Mouse (Mus musculus) 3T3-L1 (cell line): Measurements from ENCODE around the gene Tead2.
A peak's percentile ranks its signal among the peaks of the same experiment; 100 is the strongest.

Source experiments
- DNase-seq: peaks from one replicate; pipeline ENCODE4 v3.0.0-alpha.2; 2015; ENCODE audit warnings: low read depth, low spot score

The Tead2 gene

DNA sequence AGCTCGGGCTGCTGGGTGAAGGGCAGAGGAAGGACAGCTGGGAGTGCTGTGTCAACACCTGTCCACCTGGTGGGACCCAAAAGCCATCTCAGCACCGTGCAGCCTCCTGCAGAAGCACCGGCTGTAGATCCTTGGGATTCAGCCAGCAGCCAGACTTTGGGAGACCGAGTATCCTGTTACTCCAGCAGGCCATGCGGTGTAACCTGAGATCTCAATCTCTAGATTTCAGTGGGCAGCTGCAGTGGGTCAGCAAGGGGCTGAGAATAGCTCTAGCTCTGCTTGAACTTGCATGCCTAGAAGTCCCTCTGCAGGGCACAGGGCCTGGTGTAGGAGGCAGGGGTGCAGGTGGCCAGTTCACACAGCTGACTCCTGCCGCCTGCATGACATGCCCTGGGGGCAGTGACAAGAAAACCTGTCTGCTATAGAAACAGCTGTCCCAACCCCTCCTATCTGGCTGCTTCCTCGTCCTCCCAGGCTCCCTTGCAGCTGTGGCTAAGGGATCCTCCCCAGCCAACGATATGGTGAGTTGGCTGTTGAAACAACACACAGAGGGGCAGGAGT lies 23.7 kb upstream of the Tead2 start:
- peak; percentile 61 for DNase-seq

DNA sequence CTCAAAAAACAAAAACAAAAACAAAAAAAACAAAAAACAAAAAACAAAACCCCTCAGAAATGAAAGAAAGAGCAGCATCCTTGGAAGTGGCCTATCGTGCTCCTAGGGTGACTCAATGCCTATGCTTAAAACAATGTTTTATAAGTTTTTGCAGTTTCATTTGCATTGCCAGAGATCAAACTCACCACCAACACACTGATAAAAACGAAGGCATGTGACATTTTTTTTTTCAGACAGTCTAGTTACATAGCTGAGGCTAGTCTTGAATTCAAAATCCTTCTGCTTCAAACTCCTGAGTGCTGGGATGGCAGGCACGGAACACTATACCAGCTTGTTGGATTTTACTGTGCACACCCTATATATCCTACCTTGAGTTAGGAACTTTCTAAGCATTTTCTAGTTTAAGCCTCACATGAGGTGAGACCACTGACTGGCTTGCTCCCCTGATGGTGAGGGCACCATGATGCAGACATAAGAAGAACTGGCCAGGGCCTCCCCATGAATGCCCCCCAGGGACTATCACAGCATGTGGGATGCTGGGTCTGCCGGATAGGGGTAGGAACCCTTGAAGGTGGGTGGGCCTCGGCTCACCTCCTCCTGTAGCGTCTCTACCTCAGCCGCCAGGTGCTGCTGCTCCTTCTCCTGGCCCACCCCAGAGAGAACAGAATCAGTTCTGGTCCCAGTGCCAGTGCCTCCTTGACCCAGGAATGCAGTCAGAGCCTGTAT lies 22.8 kb upstream of the Tead2 start:
- no peak for DNase-seq

DNA sequence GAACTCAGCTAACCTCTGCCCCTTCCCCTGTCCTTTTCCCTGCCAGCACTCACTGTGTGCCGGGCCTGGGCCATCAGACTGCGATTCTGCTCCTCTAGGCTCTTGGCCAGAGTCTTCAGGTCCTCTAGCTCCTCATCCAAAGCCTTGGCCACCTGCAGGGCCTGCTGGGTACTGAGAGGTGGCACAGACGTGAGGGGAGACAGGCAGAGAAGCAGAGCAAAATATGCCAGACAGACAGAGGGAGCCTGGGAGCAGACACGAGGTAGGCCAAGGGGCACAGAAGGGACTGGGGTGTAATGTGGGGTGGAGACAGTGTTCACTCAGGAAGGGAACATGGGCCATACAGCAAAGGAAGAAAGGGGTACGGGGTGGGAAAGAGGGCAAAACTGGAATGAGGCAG lies 22.1 kb upstream of the Tead2 start:
- peak; percentile 12 for DNase-seq

DNA sequence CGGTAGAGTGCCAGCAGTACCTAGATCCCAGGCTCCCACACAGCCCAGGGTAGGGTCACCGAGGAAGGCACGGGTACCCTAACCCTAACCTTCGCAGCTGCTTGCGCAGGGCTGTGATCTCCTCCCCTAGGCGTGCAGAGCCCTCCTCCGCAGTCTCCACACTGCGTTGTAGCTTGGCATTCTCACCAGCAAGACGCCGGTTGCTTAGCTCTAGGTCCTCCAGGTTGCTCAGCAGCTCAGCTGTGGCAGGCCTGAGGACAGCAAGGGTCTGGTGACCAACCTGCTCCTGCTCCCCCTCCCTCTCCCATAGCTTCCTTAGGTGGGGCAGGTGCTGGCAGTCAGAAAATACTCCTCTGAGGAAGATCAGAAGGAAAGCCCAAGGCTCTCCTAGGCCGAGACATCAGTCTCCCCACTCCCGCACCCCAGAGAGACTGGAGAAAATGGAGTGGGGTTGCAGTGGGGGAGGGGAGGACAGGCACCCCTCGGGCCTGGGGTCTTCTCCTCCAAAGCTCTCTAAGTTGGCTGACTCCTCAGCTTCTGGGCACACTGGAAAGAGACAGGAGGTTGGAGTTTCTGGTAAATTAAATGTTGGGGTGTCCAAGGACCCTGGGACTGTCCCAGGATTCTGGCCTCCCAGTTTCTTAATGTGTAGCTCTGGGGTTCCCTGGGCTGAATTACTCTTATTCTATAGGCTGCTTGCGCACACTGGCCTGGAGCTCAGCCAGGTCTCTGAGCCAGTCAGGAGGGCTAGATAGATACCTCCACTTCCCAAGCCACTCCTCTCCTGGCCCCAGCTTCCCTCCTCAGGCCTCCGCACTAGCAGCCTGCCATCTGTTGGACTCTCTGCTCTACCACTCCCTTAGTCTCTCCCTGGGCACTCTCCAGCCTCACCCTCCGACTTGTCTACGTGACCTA lies 21.4 kb upstream of the Tead2 start:
- no peak for DNase-seq

DNA sequence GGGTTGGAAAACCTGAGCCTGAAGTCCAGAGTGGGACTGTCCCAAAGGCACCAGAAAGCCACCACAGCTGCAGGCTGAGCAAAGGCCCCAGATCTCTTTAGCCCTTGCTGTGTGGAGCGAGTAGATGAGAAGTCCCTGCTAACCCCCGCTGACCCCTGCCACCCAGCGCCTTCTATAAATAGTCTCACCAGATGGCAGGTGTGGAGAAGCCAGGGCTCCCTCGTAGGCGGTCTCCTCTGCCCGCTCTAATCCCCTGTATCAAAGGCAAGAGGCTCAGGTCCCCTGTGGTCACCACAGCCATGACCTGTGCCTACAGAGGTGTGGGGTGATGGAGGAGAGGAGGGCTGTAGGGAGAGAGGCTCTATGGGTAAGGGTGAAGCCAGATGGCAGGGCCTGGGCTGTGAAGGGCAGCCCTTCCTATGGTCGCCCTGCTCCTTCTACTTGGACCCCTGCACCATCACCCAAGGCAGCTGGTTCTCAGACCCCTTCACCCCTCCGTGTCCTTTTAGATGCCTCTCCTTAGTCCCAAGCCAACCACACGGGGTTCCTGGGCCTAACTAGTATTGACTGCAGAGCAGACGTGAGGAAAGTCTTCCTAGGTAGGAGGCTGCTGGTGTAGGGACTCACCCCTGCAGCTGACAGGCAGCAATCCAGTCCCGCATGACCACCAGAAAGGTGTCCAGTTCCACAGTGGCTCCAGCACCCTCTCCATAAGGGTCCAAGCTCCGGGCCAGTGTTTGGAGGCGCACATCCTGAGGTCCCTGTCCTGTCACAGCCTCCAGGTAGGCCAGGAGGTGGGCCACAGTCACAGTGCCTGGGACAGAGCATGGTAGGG lies 20.0 kb upstream of the Tead2 start:
- DNase-seq = no peak

DNA sequence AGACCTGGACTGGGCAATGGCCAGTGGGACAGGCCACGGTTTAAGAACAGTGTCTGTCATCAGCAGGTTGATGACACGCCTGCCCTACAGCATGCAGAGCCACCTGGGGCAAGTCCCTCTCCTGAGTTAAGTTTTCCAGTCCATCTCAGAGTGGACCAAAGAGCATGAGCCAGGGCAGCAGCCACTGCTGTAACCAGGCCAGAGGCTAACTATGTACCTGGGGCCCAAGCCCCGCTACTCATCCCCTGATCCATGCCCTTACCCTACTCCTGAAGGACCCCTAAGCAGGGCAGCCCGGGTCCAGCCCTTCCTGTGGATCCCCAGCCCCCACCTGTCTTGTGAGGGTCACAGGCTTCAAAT lies 19.4 kb upstream of the Tead2 start:
- DNase-seq = no peak

DNA sequence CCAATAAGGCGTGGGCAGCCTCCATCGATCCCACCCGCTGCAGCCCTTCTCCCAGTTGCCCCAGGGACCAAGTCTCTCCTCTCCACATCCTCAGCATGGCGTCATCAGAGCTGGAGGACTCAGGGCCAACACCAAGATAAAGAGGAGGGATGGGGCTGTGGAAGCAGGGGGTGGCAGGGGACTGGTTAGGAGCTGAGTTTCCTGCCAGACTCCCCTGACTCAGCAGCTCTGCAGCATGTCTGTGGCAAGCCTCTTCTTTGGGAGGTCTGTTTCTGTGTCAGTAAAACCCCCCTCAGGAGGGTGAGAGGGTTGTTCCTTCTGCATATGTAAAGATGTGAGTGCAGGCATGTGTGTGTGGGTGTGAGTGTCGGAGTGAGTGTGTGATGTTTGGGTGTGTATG lies 18.6 kb upstream of the Tead2 start:
- no peak for DNase-seq

DNA sequence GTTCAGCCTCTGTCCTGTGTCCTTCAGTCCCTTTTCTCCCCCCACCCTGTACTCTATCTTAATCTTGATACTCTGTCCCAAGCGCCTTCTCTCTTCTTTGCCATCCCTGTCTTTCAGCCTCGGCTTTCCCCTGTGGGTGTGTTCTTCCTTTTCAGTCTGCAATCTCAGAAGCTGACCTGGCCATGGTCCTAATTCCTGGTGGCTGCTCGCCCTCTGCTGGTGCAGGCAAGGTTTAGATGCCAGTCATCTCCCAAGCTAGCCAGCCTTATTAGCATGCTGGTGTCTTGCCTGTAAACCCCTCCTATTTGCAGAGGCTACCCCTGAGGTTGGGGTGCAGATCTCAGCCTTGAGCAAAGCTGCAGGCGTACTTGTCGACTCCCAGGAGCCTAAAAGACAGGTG lies 17.1 kb upstream of the Tead2 start:
- DNase-seq = peak; percentile 85

DNA sequence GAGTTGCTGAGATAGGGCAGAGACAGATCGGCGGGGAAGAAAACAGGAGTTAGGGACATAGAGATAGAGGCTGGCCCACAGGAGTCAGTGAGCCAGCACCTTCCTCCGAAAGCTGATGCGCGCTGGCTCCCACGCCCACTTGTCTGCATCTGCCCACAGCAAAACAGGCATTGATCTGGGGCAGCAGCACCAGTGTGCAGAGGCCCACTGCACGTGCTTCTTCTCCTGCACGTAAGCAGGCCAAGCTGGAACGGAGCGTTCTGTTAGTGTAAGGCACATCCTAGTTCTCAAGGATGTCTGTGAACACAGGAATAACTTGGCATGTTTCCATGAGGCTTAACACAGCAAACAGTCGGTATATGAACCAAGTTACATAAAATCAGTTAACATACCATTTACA lies 16.6 kb upstream of the Tead2 start:
- DNase-seq = no peak

DNA sequence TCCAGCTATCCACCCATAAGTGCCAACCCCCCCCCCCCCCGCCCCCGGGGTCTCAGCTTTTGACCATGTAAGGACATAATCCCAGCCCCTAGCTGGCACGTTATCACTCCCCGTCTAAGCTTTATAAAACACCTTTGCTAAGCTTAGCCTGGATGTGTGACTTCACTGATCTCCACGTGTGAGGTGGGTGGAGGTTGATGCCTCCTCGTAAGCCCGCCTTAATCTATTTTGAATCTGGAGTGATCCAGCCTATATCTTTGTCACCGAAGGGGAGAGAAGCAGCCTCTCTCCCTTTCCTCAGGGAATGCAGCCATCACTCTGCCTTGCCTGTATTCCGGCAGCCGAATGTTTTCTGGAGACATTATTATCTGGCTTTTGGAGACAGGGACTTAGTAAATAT lies 12.9 kb upstream of the Tead2 start:
- no peak for DNase-seq

DNA sequence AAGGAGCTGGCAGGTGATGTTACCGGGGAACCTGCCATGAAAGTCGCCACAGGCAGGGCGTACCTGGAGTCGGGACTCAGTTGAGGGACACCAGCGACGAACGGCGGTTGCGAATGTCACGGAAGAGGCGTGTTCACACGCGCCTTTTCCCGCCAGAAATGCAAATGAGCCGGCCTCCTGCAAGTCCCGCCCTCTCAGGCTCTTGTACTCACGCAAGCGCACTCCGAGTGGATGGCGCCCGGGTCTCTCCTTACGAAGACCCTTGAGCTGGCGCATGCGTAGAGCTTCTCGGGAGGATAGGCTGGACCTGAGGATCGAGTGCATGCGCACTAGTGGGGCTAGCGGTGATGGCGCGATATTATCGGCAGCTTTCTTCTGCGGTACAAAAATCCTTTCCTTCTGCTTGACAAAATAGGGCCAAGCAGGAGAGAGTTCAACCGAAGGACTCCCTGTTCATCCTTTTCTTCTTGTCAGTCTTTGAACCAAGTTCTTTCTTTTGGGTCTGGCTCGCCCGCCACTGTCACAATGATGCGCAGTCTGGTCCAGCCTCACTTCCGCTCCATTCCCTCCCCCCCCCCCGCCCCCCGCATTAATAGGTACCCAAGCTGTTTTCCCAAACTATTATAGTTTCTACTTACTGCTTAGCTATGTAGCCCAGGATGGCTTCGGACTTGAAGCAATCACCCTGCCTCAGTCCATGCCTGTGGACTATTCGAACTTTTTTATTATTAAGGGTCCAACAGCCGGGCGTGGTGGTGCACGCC lies 11.0 kb upstream of the Tead2 start, which contains the start of gene Ccdc155:
Gene Ccdc155 (minus strand): TSS at position 513 of the 764 bp plus-strand sequence.
- DNase-seq = no peak

DNA sequence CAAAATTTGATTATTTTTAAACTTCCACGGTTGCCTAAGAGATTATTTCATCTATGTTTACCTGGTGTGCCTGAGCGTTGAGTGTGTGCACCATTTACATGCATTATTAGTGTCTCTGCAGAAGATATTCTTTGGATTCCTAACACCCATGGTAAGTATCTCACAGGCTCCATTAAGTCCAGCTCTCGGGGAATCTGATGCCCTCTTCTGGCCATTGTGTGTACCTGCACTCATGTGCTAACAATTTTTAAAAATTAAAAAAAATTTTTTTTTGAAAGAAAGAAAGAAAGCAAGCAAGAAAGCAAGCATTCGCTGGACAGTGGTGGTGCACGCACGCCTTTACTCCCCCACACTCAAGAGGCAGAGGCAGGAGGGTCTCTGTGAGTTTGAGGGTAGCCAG lies 7.3 kb upstream of the Tead2 start:
- DNase-seq = peak; percentile 8

DNA sequence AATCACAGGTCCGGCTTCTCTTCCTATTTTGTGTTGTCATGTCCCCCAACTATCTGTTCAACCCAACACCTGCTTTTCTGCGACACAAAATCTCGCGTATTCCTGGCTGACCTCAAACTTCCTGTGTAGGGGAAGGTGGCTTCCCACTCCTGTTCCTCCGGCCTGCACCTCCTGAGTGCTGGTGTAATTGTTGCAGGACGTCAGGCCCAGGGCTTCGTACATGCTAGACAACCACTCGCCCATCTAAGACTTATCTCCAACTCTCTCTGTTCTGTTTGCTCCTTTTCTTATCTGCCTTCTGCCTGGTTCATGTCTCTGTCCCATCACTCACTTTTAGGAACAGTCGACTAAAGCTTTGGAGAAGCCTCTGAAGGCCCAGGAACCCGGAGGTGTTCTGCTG lies 4.5 kb upstream of the Tead2 start:
- DNase-seq = no peak

DNA sequence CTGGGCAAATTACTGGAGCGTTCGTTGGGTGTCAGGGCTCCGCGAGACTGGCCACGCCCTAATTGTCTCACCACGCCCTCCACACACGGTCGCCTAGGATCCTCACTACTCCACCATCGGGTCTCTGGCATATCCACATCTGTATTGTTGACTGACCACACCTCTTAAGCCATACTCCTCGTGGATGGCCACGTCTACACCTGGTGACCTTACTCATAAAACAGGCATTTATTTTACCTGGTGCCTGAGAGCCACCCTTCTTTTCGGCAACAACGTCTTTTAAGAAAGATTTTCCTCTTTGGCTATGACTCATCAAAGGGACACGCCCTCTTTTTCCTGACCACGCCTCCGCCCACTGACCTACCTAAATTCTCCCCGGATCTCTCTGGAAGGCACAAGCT lies 3.7 kb upstream of the Tead2 start, which contains the start of gene Dkkl1:
Gene Dkkl1 (minus strand): TSS at position 297 of the 401 bp plus-strand sequence.
- peak; percentile 16 for DNase-seq

DNA sequence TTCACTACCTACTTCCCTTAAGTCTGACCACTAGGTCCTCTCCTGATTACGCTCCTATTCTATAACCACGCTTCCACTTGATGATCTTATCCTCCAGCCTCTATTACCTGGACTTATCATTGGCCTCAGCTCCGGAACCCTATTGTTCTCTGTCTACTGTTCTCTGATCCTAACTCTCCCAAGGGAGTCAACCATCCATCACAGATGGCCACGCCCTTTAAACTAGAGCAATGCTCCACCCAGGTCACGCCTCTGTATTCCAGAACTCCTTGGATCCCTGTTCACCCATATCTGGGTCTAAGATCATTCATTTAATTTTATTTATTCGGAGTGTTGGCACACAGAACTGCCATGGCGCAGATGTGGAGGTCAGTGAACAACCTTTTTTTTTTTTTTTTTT lies 3.2 kb upstream of the Tead2 start:
- no peak for DNase-seq

DNA sequence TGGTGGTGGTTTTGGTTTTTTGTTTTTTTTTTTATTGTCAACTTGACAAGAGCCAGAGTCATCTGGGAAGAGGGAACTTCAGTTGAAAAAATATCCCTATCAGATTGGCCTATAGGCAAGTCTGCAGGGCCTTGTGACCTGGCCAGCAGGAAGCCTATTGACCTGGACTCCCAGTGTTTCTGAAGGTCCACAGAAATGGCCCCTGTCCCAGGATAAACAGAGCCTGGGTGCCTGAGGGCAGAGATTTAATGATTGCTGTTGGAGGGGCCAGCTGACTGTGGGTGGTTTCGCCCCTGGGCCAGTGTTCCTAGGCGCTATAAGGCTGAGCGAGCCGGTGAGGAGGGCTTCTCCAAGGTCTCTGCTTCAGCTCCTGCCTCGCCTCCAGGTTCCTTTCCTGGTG lies 1.8 kb upstream of the Tead2 start:
- DNase-seq = no peak

DNA sequence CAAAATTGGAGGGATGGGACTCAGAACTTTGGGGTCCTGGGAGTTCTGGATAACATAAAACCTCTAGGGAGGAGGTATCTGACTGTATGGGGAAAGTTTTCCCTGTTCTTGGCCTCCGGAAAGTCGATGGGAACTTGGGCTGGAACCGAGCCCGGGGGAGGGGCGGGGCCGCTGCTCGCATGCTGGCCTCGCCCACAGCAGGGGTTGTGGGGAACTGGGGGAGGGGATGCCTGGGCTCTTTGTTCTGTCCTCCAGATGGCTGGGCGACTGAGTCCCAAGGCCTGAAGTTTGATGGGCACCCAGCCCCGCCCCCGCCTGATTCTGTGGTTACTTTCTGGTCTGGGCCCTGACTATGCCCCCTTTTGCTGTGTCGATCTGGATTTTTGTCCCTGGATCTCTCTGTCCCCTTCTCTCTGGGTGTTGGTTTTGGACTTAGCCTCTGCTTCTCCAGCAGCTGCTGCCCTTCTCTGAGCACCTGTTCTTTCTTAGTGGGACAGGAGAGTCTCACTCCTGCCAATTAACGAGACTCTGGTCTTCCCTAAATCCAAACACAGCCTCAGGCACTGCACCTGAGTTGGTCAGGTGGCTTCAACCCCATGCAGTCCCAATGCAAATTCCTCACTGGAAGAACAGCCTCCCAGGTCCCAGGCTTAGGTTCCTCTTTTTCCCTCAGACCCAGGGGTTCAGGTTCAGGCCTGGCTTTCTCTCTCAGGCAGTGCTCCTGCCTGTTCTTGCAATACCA lies 1.1 kb downstream of the Tead2 start:
- peak; percentile 73 for DNase-seq

DNA sequence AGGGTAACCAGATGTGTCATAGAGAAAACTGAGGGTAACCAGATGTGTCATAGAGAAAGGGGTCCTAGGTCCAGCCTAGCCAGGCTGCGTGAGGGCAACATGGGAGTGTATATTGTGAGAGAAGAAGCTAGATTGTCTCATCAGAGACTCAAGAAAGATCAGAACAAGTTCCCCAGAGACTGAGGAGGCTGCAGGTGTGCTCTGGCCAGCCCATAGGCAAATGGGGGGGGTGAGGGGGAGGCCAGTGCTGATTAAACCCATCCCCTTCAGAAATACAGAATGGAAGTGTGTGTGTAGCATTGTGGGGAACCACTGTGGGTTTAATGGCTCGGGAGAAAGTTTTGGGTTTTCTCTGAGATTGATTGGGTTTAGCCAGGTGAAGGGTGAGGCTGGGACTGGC lies 6.1 kb downstream of the Tead2 start:
- no peak for DNase-seq

DNA sequence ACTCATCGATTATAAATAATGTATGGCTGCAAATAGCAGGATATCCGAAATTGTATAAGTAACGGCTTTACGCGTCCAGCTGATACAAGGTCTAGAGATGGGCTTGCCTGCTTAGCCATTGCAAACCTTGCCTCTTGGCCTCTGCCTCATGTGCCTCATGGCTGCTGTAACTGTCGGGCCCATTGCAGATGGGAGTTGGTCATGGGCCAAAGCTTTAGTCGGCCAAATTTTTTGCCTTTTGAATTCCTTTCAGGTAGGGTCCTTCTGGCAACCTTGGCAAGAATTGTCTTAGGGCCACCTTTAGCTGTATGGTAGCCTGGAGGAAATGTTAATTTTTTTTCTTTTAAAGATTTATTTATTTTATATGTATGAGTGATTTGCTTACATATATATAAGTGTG lies 9.3 kb downstream of the Tead2 start:
- DNase-seq = no peak

DNA sequence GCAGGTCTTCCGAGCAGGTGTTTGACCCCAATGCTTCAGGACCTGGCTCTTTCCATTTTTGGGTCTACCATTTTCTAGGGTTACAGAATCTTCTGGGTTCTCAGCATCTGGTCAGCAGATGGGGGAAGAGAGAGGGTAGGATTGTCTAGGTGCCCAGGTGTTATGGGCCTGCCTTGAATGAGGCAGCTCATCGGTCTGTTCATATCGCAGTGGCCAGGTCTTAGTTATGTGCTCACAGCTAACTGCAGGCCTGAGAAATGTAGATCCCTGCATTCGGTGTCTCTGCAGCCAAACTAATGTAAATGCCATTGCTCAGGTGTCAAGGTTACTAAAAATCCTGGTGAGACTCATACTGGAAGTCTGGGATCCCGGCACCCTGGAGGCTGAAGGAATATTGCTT lies 10.9 kb downstream of the Tead2 start:
- DNase-seq = no peak
